Mouse (Mus musculus): Measurements from ENCODE around the gene Capn5. TPM values are rescaled to one million over a fixed set of nuclear protein-coding genes. Genes with fewer than 3 reads are reported as not detected.
A peak's percentile ranks its signal among the peaks of the same experiment; 100 is the strongest.

The Capn5 gene
- total and polyA plus RNA-seq, 2 experiments from 2014 or later: 20.9 to 51.9 TPM

DNA sequence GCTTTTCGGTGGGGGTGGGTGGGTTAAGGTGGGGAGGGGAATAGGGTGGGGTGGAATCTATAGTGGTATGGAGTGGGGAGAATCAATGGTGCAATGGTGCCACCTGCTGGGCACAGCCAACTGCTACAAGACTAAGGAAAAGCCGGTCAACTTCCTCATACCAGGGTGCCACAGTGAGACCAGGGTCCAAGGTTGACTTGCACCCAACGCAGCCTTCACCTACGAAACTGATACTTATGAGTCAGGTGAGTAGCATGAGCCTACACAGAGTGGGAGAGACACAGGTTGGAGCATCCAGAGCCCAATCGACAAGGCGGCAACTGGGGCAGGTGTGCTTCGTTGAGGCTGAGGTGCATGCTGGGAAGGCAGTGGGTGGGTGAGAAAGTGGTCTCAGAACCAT lies 57.7 kb downstream of the Capn5 start:
- H3K9ac ChIP-seq (replicated peaks; ENCODE audit: low read length, poor library complexity, severe bottlenecking): no peak overlapping the region
- 13% methylated on average over 7 of the region's 7 CpGs for WGBS

DNA sequence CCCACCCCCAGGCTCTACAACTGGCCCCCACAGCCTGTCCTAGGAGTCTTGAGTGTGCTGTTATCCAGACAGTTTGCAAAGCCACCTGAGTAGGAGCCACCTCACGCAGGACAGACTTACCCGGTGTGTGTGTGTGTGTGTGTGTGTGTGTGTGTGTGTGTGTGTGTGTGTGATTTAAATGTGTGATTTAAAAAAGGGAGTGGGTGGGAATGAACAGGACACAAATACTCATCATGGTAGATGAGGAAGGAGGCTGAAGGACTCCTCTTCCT lies 58.2 kb downstream of the Capn5 start:
- H3K4me1 ChIP-seq (ENCODE audit: insufficient read depth, low read length): no peaks in the 10 kb centered on the region
- no peak overlapping the region for H3K4me2 ChIP-seq (ENCODE audit: low read depth, low read length, poor library complexity, severe bottlenecking)
- H3K9me3 ChIP-seq (ENCODE audit: low read length): no peaks in the 10 kb centered on the region
- H3K27ac ChIP-seq (ENCODE audit: low read depth, low read length): no peak overlapping the region
- no peak overlapping the region for H3K4me3 ChIP-seq (ENCODE audit: low read depth, low read length)
- ATAC-seq (ENCODE audit: low FRiP score): peak; percentile 42; the same call in 1 of the 2 replicates
- no peak for DNase-seq (ENCODE audit: low spot score)
- 91% methylated on average over 2 of the region's 2 CpGs for WGBS
- H3K36me3 ChIP-seq (ENCODE audit: insufficient read depth, low read length): peaks cover 12% of the 10 kb centered on the region
- H3K27me3 ChIP-seq (ENCODE audit: insufficient read depth, low read length): no peaks in the 10 kb centered on the region
- H3K9ac ChIP-seq (replicated peaks; ENCODE audit: low read length, poor library complexity, severe bottlenecking): no peak overlapping the region
- no peak for TF ChIP-seq CTCF (IDR thresholded peaks at IDR 0.05)

More for the DNA sequence above, 57.7 kb downstream of the Capn5 start:
- H3K27me3 ChIP-seq (ENCODE audit: insufficient read depth, low read length): no peaks in the 10 kb centered on the region
- DNase-seq (ENCODE audit: low spot score) (peak; percentile 78), ATAC-seq (ENCODE audit: low FRiP score) (peak; percentile 74)
- no peaks in the 10 kb centered on the region for H3K4me1 ChIP-seq (ENCODE audit: insufficient read depth, low read length)
- TF ChIP-seq CTCF (IDR thresholded peaks at IDR 0.05): peak; percentile 80
- H3K4me3 ChIP-seq (ENCODE audit: low read depth, low read length): no peak overlapping the region
- no peak overlapping the region for H3K27ac ChIP-seq (ENCODE audit: low read depth, low read length)
- H3K9me3 ChIP-seq (ENCODE audit: low read length): no peaks in the 10 kb centered on the region
- H3K4me2 ChIP-seq (ENCODE audit: low read depth, low read length, poor library complexity, severe bottlenecking): peak overlapping the region; percentile 31
- peaks cover 16% of the 10 kb centered on the region for H3K36me3 ChIP-seq (ENCODE audit: insufficient read depth, low read length)

DNA sequence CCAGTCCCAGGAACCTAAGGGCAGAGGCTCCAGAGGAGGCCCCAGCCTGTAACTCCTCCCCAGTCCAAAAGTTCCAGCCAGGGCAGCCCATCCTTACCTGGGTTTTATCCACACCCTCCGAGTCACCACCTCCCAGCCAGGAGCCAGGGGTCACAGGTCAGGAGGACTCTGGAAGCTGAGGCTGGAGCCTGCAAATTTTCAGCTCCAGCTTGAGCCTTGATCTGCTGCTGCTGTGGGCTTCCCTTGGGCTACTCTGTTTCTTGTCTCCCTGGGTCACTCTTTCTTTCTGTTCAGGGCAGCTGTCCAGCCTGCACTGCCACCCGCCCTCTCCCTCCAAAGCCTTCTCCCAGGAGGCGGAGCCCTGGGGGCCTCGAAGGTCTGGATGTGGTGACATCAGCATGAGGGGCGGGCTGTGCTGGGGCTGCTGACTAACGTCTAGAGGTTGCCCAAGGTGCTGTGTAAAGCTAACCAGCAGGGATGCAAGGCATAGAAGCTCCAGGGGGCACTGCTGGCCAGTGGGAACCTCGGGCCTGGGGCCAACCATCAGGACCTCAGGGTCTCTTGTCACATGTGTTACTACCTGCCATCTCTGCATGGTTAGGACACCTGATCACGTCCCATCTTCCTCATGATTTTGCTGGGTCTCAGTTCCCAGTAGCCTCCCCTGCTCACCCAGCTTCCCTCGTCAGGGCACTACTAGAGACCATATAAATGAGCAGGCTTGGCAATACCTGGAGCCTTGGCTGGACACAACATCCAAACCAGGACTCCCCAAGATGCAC lies 58.7 kb downstream of the Capn5 start, which contains the start of gene Myo7a:
TSS of gene Myo7a (minus strand) at position 346 of the 782 bp plus-strand sequence.
- Histone ChIP-seq H3K9me3 (ENCODE audit: low read length) (no peaks in the 10 kb centered on the region), H3K27ac (ENCODE audit: low read depth, low read length) (no peak within 1 kb of the TSS), H3K4me3 (ENCODE audit: low read depth, low read length) (no peak within 1 kb of the TSS), H3K4me2 (ENCODE audit: low read depth, low read length, poor library complexity, severe bottlenecking) (peak within 1 kb of the TSS; percentile 31), H3K4me1 (ENCODE audit: insufficient read depth, low read length) (no peaks in the 10 kb centered on the region), H3K9ac (replicated peaks; ENCODE audit: low read length, poor library complexity, severe bottlenecking) (0 out of 2 replicates have a peak within 1 kb of the TSS, but pooled peaks have one; percentile 39), H3K36me3 (ENCODE audit: insufficient read depth, low read length) (peaks cover 8% of the 10 kb centered on the region), H3K27me3 (ENCODE audit: insufficient read depth, low read length) (no peaks in the 10 kb centered on the region)
- WGBS: 39% methylated on average over 9 of the region's 9 CpGs
- TF ChIP-seq CTCF (IDR thresholded peaks at IDR 0.05): no peak
- ATAC-seq (ENCODE audit: low FRiP score) (peak; percentile 10), DNase-seq (ENCODE audit: low spot score) (no peak)

DNA sequence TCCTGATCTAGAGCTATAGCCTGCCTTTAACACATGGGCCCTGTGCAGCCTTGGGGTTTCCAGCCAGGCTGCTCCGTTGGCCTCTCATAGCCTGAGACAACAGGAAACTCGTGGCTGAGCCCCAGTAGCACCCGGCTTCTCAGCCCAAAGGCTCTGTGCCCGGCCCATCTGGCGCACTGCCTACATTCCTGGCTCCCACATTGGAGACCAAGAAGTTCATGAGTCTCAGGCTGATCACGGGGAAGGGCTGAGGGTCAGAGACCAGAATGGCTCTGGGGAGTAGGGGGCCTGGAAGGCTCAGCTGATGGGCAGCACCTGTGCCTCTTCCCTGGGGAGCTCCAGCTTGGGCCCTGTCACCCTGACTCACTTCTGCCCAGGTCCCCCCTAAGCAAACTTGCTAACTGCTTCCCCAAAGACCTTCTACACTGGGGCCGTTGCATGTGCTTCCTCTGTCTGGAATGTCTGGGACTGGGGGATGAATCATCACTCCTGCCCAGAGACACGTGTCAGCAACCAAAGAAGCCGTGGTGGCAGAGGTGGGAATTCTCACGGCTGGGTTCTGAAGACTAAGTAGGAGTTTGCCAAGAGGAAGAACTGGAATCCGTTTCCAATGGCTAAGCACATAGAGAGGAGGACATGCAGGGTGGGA lies 60.9 kb downstream of the Capn5 start:
- Histone ChIP-seq H3K4me2 (ENCODE audit: low read depth, low read length, poor library complexity, severe bottlenecking) (no peak overlapping the region), H3K27ac (ENCODE audit: low read depth, low read length) (no peak overlapping the region), H3K9ac (replicated peaks; ENCODE audit: low read length, poor library complexity, severe bottlenecking) (no peak overlapping the region), H3K4me1 (ENCODE audit: insufficient read depth, low read length) (no peaks in the 10 kb centered on the region), H3K4me3 (ENCODE audit: low read depth, low read length) (no peak overlapping the region), H3K36me3 (ENCODE audit: insufficient read depth, low read length) (no peaks in the 10 kb centered on the region), H3K27me3 (ENCODE audit: insufficient read depth, low read length) (no peaks in the 10 kb centered on the region), H3K9me3 (ENCODE audit: low read length) (no peaks in the 10 kb centered on the region)
- 70% methylated on average over 11 of the region's 11 CpGs for WGBS
- no peak for TF ChIP-seq CTCF (IDR thresholded peaks at IDR 0.05)
- peak; percentile 44 for DNase-seq (ENCODE audit: low spot score)
- ATAC-seq (ENCODE audit: low FRiP score): no peak

DNA sequence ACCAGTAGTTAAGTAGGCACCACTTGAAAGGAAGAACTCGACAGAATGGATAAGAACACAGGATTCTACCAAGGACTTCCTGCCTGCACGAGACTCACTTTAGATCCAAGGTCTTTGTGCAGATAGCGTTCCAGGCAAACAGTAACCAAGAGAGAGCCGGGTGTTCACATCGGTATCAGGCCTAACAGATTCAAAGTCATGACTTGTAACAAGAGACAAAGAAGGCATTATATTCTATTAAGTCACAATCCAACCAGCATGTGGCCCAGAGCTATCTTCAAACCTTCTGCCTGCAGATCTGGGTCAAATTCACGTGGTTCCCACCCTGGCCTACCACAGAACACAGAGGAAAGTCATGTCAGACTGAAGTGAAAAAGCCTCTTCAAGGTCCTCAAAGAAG lies 63.4 kb downstream of the Capn5 start:
- H3K36me3 ChIP-seq (ENCODE audit: insufficient read depth, low read length): no peaks in the 10 kb centered on the region
- peaks cover 14% of the 10 kb centered on the region; the same call in 1 of the 2 replicates for H3K27me3 ChIP-seq (ENCODE audit: insufficient read depth, low read length)
- no peak overlapping the region for H3K4me3 ChIP-seq (ENCODE audit: low read depth, low read length)
- H3K27ac ChIP-seq (ENCODE audit: low read depth, low read length): no peak overlapping the region
- H3K4me2 ChIP-seq (ENCODE audit: low read depth, low read length, poor library complexity, severe bottlenecking): no peak overlapping the region
- WGBS: 67% methylated on average over 6 of the region's 6 CpGs
- no peaks in the 10 kb centered on the region for H3K4me1 ChIP-seq (ENCODE audit: insufficient read depth, low read length)
- no peaks in the 10 kb centered on the region for H3K9me3 ChIP-seq (ENCODE audit: low read length)
- H3K9ac ChIP-seq (replicated peaks; ENCODE audit: low read length, poor library complexity, severe bottlenecking): no peak overlapping the region
- no peak for ATAC-seq (ENCODE audit: low FRiP score)
- DNase-seq (ENCODE audit: low spot score): no peak
- TF ChIP-seq CTCF (IDR thresholded peaks at IDR 0.05): no peak

DNA sequence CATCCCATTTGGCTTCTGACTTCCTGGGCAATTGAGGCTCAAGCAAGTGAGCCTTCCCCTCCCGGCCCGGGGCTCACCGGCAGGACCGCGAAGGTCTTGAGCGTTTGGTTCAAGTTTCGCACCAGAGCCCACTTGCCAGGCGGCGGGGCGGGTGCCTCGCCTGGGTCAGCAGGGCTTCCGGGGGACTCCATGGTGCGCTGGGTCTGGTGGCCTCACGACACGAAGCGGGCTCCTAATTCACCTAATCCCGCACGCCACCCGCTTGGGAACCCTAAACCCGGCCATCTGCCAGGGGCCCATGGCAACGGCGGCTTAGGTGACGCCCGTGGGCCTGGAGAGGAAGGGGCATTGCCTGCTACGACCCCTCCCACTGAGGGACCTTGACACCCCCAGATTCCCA lies 66.8 kb downstream of the Capn5 start:
- TF ChIP-seq CTCF (IDR thresholded peaks at IDR 0.05): no peak
- no peaks in the 10 kb centered on the region for H3K4me1 ChIP-seq (ENCODE audit: insufficient read depth, low read length)
- DNase-seq (ENCODE audit: low spot score) (no peak), ATAC-seq (ENCODE audit: low FRiP score) (no peak)
- H3K27ac ChIP-seq (ENCODE audit: low read depth, low read length): no peak overlapping the region
- no peaks in the 10 kb centered on the region for H3K9me3 ChIP-seq (ENCODE audit: low read length)
- 9% methylated on average over 25 of the region's 25 CpGs for WGBS
- 0 out of 2 replicates have a peak overlapping the region, but pooled peaks have one; percentile 8 for H3K9ac ChIP-seq (replicated peaks; ENCODE audit: low read length, poor library complexity, severe bottlenecking)
- peak overlapping the region; percentile 8; the same call in 1 of the 2 replicates for H3K4me3 ChIP-seq (ENCODE audit: low read depth, low read length)
- H3K4me2 ChIP-seq (ENCODE audit: low read depth, low read length, poor library complexity, severe bottlenecking): peak overlapping the region; percentile 43
- no peaks in the 10 kb centered on the region for H3K36me3 ChIP-seq (ENCODE audit: insufficient read depth, low read length)
- peaks cover 14% of the 10 kb centered on the region; the same call in 1 of the 2 replicates for H3K27me3 ChIP-seq (ENCODE audit: insufficient read depth, low read length)
